Comparison of ENCODE assay signal across 9 mouse cellular contexts in the genomic region with DNA sequence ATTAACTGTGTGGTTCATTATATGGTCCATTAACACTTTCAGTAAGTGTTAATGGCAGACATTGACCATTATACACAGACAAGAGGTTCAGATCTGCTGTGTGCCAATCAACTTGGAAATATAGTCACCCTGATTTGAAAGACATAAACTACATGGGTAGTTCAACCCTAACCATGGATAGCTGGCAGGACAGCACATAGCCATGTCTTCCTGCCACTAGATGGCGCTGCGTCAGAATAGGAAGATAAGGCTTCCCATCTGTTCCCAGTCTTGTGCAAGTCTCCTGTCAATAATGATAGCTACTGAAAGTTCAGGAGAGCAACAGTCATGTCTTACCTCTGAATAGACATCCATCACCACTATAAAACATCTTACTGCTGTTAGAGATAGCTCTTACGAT.
DNase-seq lines count a peak whose midpoint lies in the region; ATAC-seq and TF ChIP-seq lines count a peak whose summit lies in the region.
"Had no signal": no experiment of that assay in that cellular context is flagged by ENCODE, and none has a peak within 500 bp of the region (broad histone marks: within the 10 kb centered on the region; RNA-seq: fewer than 3 reads in every experiment).

No protein-coding gene starts in this region.

- WGBS in thymus, adult 2 months = 32% methylated on average over 3 of the region's 3 CpGs

- H3K27ac ChIP-seq in thymus, adult 2 months (ENCODE audit: control insufficient read depth, insufficient read depth, low read length) = no peak overlapping the region
- H3K27ac ChIP-seq: macrophage had no signal

- H3K4me1 ChIP-seq in thymus, adult 2 months (replicated peaks; ENCODE audit: control insufficient read depth, insufficient read depth, low read length) = no peaks in the 10 kb centered on the region

- H3K36me3 ChIP-seq in thymus, adult 2 months (ENCODE audit: control insufficient read depth, insufficient read depth, low read length) = no peaks in the 10 kb centered on the region

- no peak overlapping the region for H3K4me3 ChIP-seq in thymus, adult 2 months (ENCODE audit: control insufficient read depth, insufficient read depth, low read length)

- no peak for TF ChIP-seq CTCF in thymus, adult 2 months (IDR thresholded peaks at IDR 0.05; ENCODE audit: borderline replicate concordance, control insufficient read depth, extremely low read depth, insufficient read depth, low read length, poor library complexity)

- H3K27me3 ChIP-seq in thymus, adult 2 months (ENCODE audit: control insufficient read depth, insufficient read depth, low read length) = no peaks in the 10 kb centered on the region

- intact Hi-C loops in left cerebral cortex, postnatal 10 days (cut with DNase I) = no loop called here

- ATAC-seq in erythroid progenitor cell, adult 5-6 weeks (replicated peaks; ENCODE audit: low FRiP score, poor library complexity, severe bottlenecking) = peak; percentile 82; the same call in 1 of the 2 replicates
- peak; percentile 69 to 72; a peak in 3 of 4 replicates for ATAC-seq in hematopoietic stem cell, adult 5-6 weeks (replicated peaks in 1 of 2; ENCODE audit: insufficient read depth in 1 of 2, low FRiP score in 2 of 2, low TSS enrichment in 1 of 2, low read depth in 1 of 2, poor library complexity in 2 of 2, severe bottlenecking in 2 of 2)

- DNase-seq in layer of hippocampus, adult 11-12 months (ENCODE audit: low spot score) = peak; percentile 60
- no peak for DNase-seq in layer of hippocampus, adult 9-10 months (ENCODE audit: low spot score)
- DNase-seq in brain, adult 2 months (ENCODE audit: low read depth, low spot score) = peak; percentile 75
- peak; percentile 15 to 71 for DNase-seq in left cerebral cortex, postnatal 10 days (ENCODE audit: extremely low spot score in 1 of 2, low spot score in 2 of 2)
- peak; percentile 47 for DNase-seq in neural tube, embryonic 10.5 days (ENCODE audit: extremely low spot score, low spot score)
- peak; percentile 18 for DNase-seq in thymus, adult 2 months

- no peak for TF ChIP-seq POLR2A in thymus, adult 2 months (IDR thresholded peaks at IDR 0.05; ENCODE audit: control insufficient read depth, extremely low read depth, insufficient read depth, low read length, poor library complexity)
